Mouse (Mus musculus): Measurements from ENCODE around the gene Cdk5. TPM values are rescaled to one million over a fixed set of nuclear protein-coding genes. Genes with fewer than 3 reads are reported as not detected.
A peak's percentile ranks its signal among the peaks of the same experiment; 100 is the strongest.

Gene Cdk5
- total and polyA plus RNA-seq, 2 experiments from 2014 or later: 83.3 to 156 TPM

DNA sequence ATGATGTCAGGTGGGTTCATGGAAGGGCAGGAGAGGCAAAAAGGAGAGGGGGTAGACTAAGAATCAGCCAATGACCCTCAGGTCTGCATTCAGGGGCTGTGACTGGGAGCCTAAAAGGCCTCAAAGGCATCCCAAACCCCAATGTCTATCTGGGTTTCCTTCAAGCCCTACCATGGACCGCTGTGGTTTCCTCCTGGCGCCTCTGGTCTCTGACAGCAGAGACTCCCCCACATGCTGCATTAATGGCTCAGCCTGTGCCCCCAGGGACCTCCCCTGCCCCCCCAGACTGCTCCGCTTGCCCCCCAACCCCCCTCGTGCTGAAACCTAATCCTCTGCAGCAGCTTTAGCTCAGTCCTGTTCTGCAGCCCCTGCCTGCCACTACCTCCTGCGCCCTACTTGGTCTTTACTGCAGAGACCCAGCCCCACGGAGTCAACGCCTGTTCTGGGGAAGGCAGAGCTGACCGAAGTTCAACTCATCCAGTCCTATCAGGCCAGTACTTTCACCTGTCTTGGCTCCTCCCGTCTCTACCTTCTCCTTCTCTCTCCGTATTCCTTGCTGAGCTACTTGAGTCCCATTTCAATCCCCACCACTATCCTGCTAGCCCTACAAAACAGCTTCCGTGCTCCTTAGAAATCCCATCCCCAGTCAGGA, 10.2 kb downstream of the Cdk5 start, which contains the start of gene Asic3:
TSS of gene Asic3 (plus strand) at position 351 of the 652 bp plus-strand sequence.
- 55% methylated on average over 11 of the region's 11 CpGs for WGBS
- Histone ChIP-seq H3K9ac (no peak within 1 kb of the TSS), H3K9me3 (ENCODE audit: low read length) (no peaks in the 10 kb centered on the region), H3K27me3 (ENCODE audit: insufficient read depth, low read length) (no peaks in the 10 kb centered on the region), H3K4me3 (ENCODE audit: low read depth, low read length) (no peak within 1 kb of the TSS), H3K27ac (ENCODE audit: low read depth, low read length) (no peak within 1 kb of the TSS), H3K4me2 (ENCODE audit: low read depth) (no peak within 1 kb of the TSS), H3K4me1 (ENCODE audit: insufficient read depth) (no peaks in the 10 kb centered on the region; the same call in 1 of the 2 replicates), H3K36me3 (ENCODE audit: insufficient read depth) (peaks cover 8% of the 10 kb centered on the region; the same call in 1 of the 2 replicates)
- TF ChIP-seq CTCF (IDR thresholded peaks at IDR 0.05; ENCODE audit: low read depth): no peak
- ATAC-seq (no peak), DNase-seq (no peak)

DNA sequence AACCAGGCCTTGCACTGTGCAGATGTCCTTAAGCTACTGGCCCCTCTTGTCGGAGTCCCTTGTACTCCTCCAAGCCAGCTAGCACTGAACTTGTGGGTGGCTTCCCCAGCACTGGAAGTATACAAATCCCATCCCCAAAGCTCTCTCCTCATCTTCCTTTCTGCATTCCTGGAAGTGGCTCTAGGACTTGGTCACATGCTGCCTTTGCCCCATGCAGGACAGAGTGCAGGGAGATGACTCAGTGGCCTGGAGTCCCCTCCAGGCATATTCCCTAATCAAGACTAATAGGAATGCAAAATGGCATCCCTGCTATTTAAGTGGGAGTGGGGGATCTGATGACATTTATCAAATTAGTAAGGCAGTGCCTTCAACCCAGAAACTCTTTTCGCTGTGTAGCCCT, 11.3 kb downstream of the Cdk5 start:
- Histone ChIP-seq H3K4me1 (ENCODE audit: insufficient read depth) (no peaks in the 10 kb centered on the region; the same call in 1 of the 2 replicates), H3K27ac (ENCODE audit: low read depth, low read length) (no peak overlapping the region), H3K4me2 (ENCODE audit: low read depth) (no peak overlapping the region), H3K9ac (no peak overlapping the region), H3K9me3 (ENCODE audit: low read length) (no peaks in the 10 kb centered on the region), H3K27me3 (ENCODE audit: insufficient read depth, low read length) (no peaks in the 10 kb centered on the region), H3K4me3 (ENCODE audit: low read depth, low read length) (no peak overlapping the region), H3K36me3 (ENCODE audit: insufficient read depth) (peaks cover 12% of the 10 kb centered on the region)
- DNase-seq (no peak), ATAC-seq (no peak)
- 87% methylated on average over 2 of the region's 2 CpGs for WGBS
- no peak for TF ChIP-seq CTCF (IDR thresholded peaks at IDR 0.05; ENCODE audit: low read depth)

DNA sequence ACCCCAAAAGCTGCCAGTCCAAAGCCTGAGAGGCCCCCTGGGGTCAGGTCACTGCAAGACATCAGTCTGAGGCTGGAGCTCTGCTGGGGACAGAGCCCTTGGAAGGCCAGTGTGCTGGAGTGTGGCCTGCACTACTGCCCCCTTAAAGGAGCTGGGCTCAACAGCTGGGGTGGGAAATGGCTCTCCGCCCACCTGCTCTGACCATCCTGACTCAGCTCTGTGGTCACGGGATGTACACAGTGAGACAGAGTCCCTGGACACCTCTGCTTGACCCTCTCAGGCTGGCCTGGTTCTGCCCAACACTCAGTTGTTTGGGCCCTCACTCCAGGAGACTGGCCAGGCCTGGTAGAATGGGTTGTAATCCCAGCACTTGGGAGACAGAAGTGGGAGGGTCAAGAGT, 13.9 kb downstream of the Cdk5 start:
- ATAC-seq: no peak

DNA sequence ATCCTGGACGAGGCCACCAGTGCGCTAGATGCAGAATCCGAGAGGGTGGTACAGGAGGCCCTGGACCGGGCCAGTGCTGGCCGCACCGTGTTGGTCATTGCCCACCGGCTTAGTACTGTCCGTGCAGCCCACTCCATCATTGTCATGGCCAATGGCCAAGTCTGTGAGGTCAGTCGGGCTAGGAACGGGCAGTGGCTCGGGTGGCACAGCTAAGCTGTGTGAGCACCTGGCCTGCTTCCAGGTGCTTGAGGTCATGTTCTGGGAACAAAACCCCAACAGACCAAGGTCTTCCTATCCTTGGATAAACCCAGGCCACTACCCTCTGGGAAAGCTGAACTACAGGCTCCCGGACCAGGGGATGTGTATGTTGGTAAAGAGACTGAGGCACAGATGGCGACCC, 14.7 kb downstream of the Cdk5 start:
- DNase-seq: no peak
- no peak overlapping the region for H3K9ac ChIP-seq
- H3K4me3 ChIP-seq (ENCODE audit: low read depth, low read length): no peak overlapping the region
- H3K4me2 ChIP-seq (ENCODE audit: low read depth): no peak overlapping the region
- no peak for ATAC-seq
- 77% methylated on average over 13 of the region's 13 CpGs for WGBS
- H3K9me3 ChIP-seq (ENCODE audit: low read length): no peaks in the 10 kb centered on the region
- peaks cover 41% of the 10 kb centered on the region for H3K36me3 ChIP-seq (ENCODE audit: insufficient read depth)
- H3K27ac ChIP-seq (ENCODE audit: low read depth, low read length): no peak overlapping the region
- no peak for TF ChIP-seq CTCF (IDR thresholded peaks at IDR 0.05; ENCODE audit: low read depth)
- H3K4me1 ChIP-seq (ENCODE audit: insufficient read depth): no peaks in the 10 kb centered on the region
- H3K27me3 ChIP-seq (ENCODE audit: insufficient read depth, low read length): no peaks in the 10 kb centered on the region

More for the DNA sequence above, 13.9 kb downstream of the Cdk5 start:
- Histone ChIP-seq H3K36me3 (ENCODE audit: insufficient read depth) (peaks cover 33% of the 10 kb centered on the region), H3K4me1 (ENCODE audit: insufficient read depth) (no peaks in the 10 kb centered on the region), H3K4me3 (ENCODE audit: low read depth, low read length) (no peak overlapping the region), H3K4me2 (ENCODE audit: low read depth) (no peak overlapping the region), H3K27ac (ENCODE audit: low read depth, low read length) (no peak overlapping the region), H3K9me3 (ENCODE audit: low read length) (no peaks in the 10 kb centered on the region), H3K9ac (no peak overlapping the region), H3K27me3 (ENCODE audit: insufficient read depth, low read length) (no peaks in the 10 kb centered on the region)
- 68% methylated on average over 2 of the region's 2 CpGs for WGBS
- no peak for TF ChIP-seq CTCF (IDR thresholded peaks at IDR 0.05; ENCODE audit: low read depth)
- no peak for DNase-seq

DNA sequence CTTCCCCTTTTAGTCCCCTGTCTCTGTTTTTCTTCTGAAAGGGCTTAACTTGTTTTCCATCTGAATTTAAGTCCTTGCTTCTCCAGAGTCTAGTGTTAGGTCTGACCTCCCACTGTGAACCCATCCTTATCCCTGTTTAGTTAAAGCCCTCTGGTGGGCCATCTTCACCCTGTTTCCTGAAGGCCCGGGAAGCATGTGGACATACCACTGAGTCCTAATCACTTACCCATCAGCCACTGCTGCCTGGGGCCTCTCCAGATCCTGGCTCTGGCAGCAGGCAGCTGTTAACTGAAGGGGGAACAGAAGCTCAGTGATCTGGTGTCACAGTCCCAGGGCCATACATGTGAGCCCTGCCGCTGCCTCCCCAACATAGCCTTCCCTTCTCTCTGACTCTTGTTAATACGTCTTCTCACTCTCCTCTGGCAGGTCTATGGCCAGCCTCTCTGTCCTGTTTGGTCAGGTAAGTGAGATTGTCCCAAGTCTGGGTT, 17.9 kb downstream of the Cdk5 start:
- Histone ChIP-seq H3K27me3 (ENCODE audit: insufficient read depth, low read length) (no peaks in the 10 kb centered on the region), H3K4me1 (ENCODE audit: insufficient read depth) (no peaks in the 10 kb centered on the region), H3K9ac (no peak overlapping the region), H3K27ac (ENCODE audit: low read depth, low read length) (no peak overlapping the region), H3K4me3 (ENCODE audit: low read depth, low read length) (no peak overlapping the region), H3K9me3 (ENCODE audit: low read length) (no peaks in the 10 kb centered on the region), H3K4me2 (ENCODE audit: low read depth) (no peak overlapping the region), H3K36me3 (ENCODE audit: insufficient read depth) (peaks cover 61% of the 10 kb centered on the region)
- ATAC-seq: no peak
- no peak for TF ChIP-seq CTCF (IDR thresholded peaks at IDR 0.05; ENCODE audit: low read depth)
- 74% methylated on average over 3 of the region's 3 CpGs for WGBS
- no peak for DNase-seq

DNA sequence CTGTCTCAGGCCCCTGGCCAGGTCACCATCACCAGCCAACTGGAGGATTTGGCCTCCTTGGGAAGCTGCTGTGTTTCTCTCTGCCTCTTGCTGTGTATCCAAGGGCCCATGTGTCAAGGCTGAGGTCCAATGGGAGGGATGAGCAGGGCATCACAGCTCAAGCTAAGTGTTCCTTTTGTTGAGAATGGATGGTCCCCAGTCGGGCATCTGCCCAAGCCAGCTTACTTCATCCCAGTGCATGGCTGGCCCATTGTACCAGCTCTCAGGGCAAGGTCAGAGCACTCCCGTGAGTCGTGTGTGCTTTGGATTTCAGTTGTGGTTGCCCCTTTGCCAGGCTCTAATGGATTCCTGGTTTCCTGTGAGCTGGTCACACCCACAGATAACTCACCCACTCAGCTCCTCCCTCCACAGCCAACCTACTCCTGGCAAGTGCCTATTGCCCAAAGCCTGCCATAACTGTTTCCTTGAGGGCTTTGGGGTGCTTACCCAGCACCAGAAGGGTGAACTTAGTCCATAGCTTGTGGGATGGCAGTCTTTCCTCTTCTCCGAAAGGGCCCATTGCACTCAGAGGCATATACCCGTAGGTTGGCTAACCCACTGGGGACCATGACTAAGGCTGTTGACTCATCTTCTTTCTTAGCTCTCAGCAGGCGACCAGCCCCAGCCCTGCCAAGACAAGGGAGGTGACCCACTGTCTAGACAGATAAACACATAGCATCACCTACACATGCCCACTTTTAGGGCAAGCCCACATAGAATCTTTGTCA, 18.6 kb downstream of the Cdk5 start:
- no peak overlapping the region for H3K4me3 ChIP-seq (ENCODE audit: low read depth, low read length)
- TF ChIP-seq CTCF (IDR thresholded peaks at IDR 0.05; ENCODE audit: low read depth): no peak
- H3K27me3 ChIP-seq (ENCODE audit: insufficient read depth, low read length): no peaks in the 10 kb centered on the region
- H3K36me3 ChIP-seq (ENCODE audit: insufficient read depth): peaks cover 60% of the 10 kb centered on the region
- H3K4me2 ChIP-seq (ENCODE audit: low read depth): no peak overlapping the region
- H3K27ac ChIP-seq (ENCODE audit: low read depth, low read length): no peak overlapping the region
- ATAC-seq: no peak
- no peak overlapping the region for H3K9ac ChIP-seq
- DNase-seq: no peak
- no peaks in the 10 kb centered on the region for H3K4me1 ChIP-seq (ENCODE audit: insufficient read depth)
- H3K9me3 ChIP-seq (ENCODE audit: low read length): no peaks in the 10 kb centered on the region
- 84% methylated on average over 6 of the region's 6 CpGs for whole genome bisulfite sequencing

DNA sequence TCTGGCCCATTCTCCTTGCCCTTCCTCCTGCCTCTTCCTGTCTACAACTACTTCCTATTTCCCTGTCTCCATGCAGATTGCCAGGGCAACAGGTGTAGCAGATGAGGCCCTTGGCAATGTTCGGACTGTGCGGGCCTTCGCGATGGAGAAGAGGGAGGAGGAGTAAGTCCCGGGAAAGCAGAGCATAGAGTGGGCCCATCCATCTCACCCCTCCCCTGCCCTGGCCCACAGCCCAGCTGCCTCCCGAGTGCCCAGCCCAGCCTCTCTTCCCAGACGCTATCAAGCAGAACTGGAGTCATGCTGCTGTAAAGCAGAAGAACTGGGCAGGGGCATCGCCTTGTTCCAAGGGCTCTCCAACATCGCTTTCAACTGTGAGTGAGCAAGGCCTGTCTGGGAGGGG, 21.4 kb downstream of the Cdk5 start:
- H3K4me1 ChIP-seq (ENCODE audit: insufficient read depth): no peaks in the 10 kb centered on the region
- H3K27me3 ChIP-seq (ENCODE audit: insufficient read depth, low read length): no peaks in the 10 kb centered on the region
- no peak for TF ChIP-seq CTCF (IDR thresholded peaks at IDR 0.05; ENCODE audit: low read depth)
- H3K36me3 ChIP-seq (ENCODE audit: insufficient read depth): peaks cover 48% of the 10 kb centered on the region
- no peak for DNase-seq
- ATAC-seq: peak; percentile 28; the same call in 1 of the 2 replicates
- 60% methylated on average over 9 of the region's 9 CpGs for WGBS
- H3K4me2 ChIP-seq (ENCODE audit: low read depth): no peak overlapping the region
- no peak overlapping the region for H3K27ac ChIP-seq (ENCODE audit: low read depth, low read length)
- no peaks in the 10 kb centered on the region for H3K9me3 ChIP-seq (ENCODE audit: low read length)
- no peak overlapping the region for H3K4me3 ChIP-seq (ENCODE audit: low read depth, low read length)
- no peak overlapping the region for H3K9ac ChIP-seq
